Mouse (Mus musculus): ENCODE results near the gene Cfap43.

Cfap43 gene

GRCm38 (mm10) chr19:47829913-47830450 is 89.1 kb downstream of the Cfap43 start:
- H3K4me3 ChIP-seq (replicated peaks; ENCODE audit: low read length) = no peak overlapping the region
- peaks cover 10% of the 10 kb centered on the region for H3K4me1 ChIP-seq (replicated peaks; ENCODE audit: low read depth, low read length)
- no peaks in the 10 kb centered on the region for H3K27me3 ChIP-seq (ENCODE audit: insufficient read depth, low read length)
- no peaks in the 10 kb centered on the region for H3K36me3 ChIP-seq (ENCODE audit: insufficient read depth, low read length)
- no peak for TF ChIP-seq POU5F1 (IDR thresholded peaks at IDR 0.05; ENCODE audit: borderline replicate concordance, low read length)
- no peak for TF ChIP-seq CTCF (conservative IDR thresholded peaks at IDR 0.05; ENCODE audit: low read length)
- TF ChIP-seq NANOG (IDR thresholded peaks at IDR 0.05; ENCODE audit: borderline replicate concordance, low read length) = no peak
- no peaks in the 10 kb centered on the region for H3K9me3 ChIP-seq (ENCODE audit: low read length)

- H3K27me3 ChIP-seq (ENCODE audit: insufficient read depth, low read length) = peaks cover 6% of the 10 kb centered on the region; the same call in 1 of the 2 replicates
- H3K36me3 ChIP-seq (ENCODE audit: insufficient read depth, low read length) = no peaks in the 10 kb centered on the region
- no peak overlapping the region for H3K4me3 ChIP-seq (replicated peaks; ENCODE audit: low read length)
- TF ChIP-seq NANOG (IDR thresholded peaks at IDR 0.05; ENCODE audit: borderline replicate concordance, low read length) (no peak), CTCF (conservative IDR thresholded peaks at IDR 0.05; ENCODE audit: low read length) (no peak), POU5F1 (IDR thresholded peaks at IDR 0.05; ENCODE audit: borderline replicate concordance, low read length) (no peak)
- H3K4me1 ChIP-seq (replicated peaks; ENCODE audit: low read depth, low read length) = peaks cover 23% of the 10 kb centered on the region
- no peaks in the 10 kb centered on the region for H3K9me3 ChIP-seq (ENCODE audit: low read length)
These were observed 95.1 kb downstream of the Cfap43 start for GRCm38 (mm10) chr19:47824026-47824425.

GRCm38 (mm10) chr19:47822143-47822796 is 96.8 kb downstream of the Cfap43 start:
- no peaks in the 10 kb centered on the region for H3K9me3 ChIP-seq (ENCODE audit: low read length)
- H3K36me3 ChIP-seq (ENCODE audit: insufficient read depth, low read length) = no peaks in the 10 kb centered on the region
- peaks cover 10% of the 10 kb centered on the region; the same call in 1 of the 2 replicates for H3K27me3 ChIP-seq (ENCODE audit: insufficient read depth, low read length)
- TF ChIP-seq NANOG (IDR thresholded peaks at IDR 0.05; ENCODE audit: borderline replicate concordance, low read length) (no peak), POU5F1 (IDR thresholded peaks at IDR 0.05; ENCODE audit: borderline replicate concordance, low read length) (no peak), CTCF (conservative IDR thresholded peaks at IDR 0.05; ENCODE audit: low read length) (no peak)
- H3K4me3 ChIP-seq (replicated peaks; ENCODE audit: low read length) = no peak overlapping the region
- peaks cover 22% of the 10 kb centered on the region for H3K4me1 ChIP-seq (replicated peaks; ENCODE audit: low read depth, low read length)

DNA sequence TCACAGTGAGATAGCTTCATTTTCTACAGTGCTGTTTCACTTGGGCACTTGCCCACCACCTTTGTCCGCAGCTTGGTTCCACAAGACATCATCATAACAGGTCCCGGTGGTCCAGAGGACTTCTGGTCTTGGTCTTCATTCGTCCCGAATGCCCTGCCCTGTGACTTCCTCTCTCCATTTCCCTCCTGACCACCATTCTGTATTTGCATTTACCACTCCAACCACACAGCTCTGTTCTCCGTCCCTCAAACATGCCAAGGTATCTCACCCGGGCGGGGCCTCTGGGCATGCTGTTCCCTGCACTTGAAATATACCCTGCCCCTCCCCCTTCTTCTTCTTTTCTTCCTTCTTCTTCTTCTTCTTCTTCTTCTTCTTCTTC is 97.6 kb downstream of the Cfap43 start:
- Histone ChIP-seq H3K27me3 (ENCODE audit: insufficient read depth, low read length) (peaks cover 10% of the 10 kb centered on the region; the same call in 1 of the 2 replicates), H3K4me1 (replicated peaks; ENCODE audit: low read depth, low read length) (peaks cover 19% of the 10 kb centered on the region), H3K9me3 (ENCODE audit: low read length) (no peaks in the 10 kb centered on the region), H3K36me3 (ENCODE audit: insufficient read depth, low read length) (no peaks in the 10 kb centered on the region), H3K4me3 (replicated peaks; ENCODE audit: low read length) (no peak overlapping the region)
- no peak for TF ChIP-seq NANOG (IDR thresholded peaks at IDR 0.05; ENCODE audit: borderline replicate concordance, low read length)
- no peak for TF ChIP-seq POU5F1 (IDR thresholded peaks at IDR 0.05; ENCODE audit: borderline replicate concordance, low read length)
- no peak for TF ChIP-seq CTCF (conservative IDR thresholded peaks at IDR 0.05; ENCODE audit: low read length)

- Histone ChIP-seq H3K9me3 (ENCODE audit: low read length) (no peaks in the 10 kb centered on the region), H3K36me3 (ENCODE audit: insufficient read depth, low read length) (no peaks in the 10 kb centered on the region), H3K27me3 (ENCODE audit: insufficient read depth, low read length) (peaks cover 10% of the 10 kb centered on the region; the same call in 1 of the 2 replicates), H3K4me3 (replicated peaks; ENCODE audit: low read length) (no peak overlapping the region), H3K4me1 (replicated peaks; ENCODE audit: low read depth, low read length) (peaks cover 19% of the 10 kb centered on the region)
- TF ChIP-seq CTCF (conservative IDR thresholded peaks at IDR 0.05; ENCODE audit: low read length) (peak; percentile 87), POU5F1 (IDR thresholded peaks at IDR 0.05; ENCODE audit: borderline replicate concordance, low read length) (no peak)
These were observed 98.1 kb downstream of the Cfap43 start for GRCm38 (mm10) chr19:47820832-47821493.

DNA sequence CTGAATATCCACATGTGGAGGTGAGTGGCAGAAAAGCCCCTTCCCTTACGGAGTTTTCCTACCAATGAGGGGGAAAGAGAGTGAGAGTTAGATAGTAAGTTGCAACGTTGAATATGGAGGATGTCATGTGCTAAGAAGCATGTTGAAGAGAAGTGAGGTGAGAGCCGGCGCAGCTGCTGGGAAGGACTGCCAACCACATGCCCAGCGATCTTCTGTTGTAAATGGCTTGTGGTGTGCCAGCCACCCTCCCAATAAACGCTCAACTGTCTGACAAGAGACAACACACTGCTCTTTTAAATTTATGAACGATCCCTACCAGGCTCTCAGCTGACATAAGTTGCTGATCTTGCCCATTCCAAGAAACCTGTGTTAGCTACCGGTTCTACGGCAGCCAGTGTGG is 101.4 kb downstream of the Cfap43 start:
- Histone ChIP-seq H3K4me1 (replicated peaks; ENCODE audit: low read depth, low read length) (peaks cover 34% of the 10 kb centered on the region), H3K4me3 (replicated peaks; ENCODE audit: low read length) (no peak overlapping the region), H3K36me3 (ENCODE audit: insufficient read depth, low read length) (no peaks in the 10 kb centered on the region), H3K9me3 (ENCODE audit: low read length) (no peaks in the 10 kb centered on the region), H3K27me3 (ENCODE audit: insufficient read depth, low read length) (peaks cover 12% of the 10 kb centered on the region; the same call in 1 of the 2 replicates)
- TF ChIP-seq POU5F1 (IDR thresholded peaks at IDR 0.05; ENCODE audit: borderline replicate concordance, low read length) (no peak), NANOG (IDR thresholded peaks at IDR 0.05; ENCODE audit: borderline replicate concordance, low read length) (no peak), CTCF (conservative IDR thresholded peaks at IDR 0.05; ENCODE audit: low read length) (no peak)

DNA sequence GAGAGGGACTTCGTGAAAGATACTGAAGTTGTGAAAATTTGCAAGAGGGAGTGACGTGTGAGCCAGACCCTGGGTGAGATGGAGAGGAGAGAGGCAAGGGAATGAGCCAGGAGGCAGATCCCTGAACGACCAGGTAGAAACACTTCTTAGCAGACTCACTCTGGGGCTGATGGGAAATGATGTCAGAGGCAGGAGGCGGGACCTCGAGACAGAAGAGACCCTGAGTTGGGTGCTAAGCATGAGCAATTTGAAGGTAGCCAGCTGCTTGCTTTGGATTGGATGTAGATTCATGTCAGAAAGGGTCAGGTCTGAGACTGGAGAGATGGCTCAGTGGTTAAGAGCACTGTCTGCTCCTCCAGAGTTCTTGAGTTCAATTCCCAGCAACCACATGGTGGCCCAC is 104.4 kb downstream of the Cfap43 start:
- TF ChIP-seq NANOG (IDR thresholded peaks at IDR 0.05; ENCODE audit: borderline replicate concordance, low read length) (no peak), POU5F1 (IDR thresholded peaks at IDR 0.05; ENCODE audit: borderline replicate concordance, low read length) (no peak), CTCF (conservative IDR thresholded peaks at IDR 0.05; ENCODE audit: low read length) (no peak)
- no peaks in the 10 kb centered on the region for H3K9me3 ChIP-seq (ENCODE audit: low read length)
- peaks cover 18% of the 10 kb centered on the region for H3K4me1 ChIP-seq (replicated peaks; ENCODE audit: low read depth, low read length)
- no peaks in the 10 kb centered on the region for H3K36me3 ChIP-seq (ENCODE audit: insufficient read depth, low read length)
- no peak overlapping the region for H3K4me3 ChIP-seq (replicated peaks; ENCODE audit: low read length)
- H3K27me3 ChIP-seq (ENCODE audit: insufficient read depth, low read length) = peaks cover 10% of the 10 kb centered on the region; the same call in 1 of the 2 replicates

DNA sequence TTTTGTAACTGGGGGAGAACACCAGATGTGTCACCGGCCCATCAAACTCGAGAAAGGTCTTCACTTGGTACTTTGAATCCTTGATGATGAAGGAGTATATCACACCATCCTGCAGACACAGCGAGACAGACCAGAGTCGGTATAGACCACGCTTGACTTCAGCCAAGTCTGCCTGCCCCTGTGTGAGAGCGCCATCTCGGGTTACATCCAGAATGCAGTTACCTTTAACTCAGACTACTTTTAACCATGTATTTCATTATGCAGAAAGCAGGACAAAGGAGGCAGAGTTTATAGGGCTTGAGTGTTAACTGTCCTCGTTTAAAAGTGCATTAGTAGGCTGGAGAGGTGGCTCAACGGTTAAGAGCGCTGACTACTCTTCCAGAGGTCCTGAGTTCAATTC is 107.0 kb downstream of the Cfap43 start:
- no peak for TF ChIP-seq NANOG (IDR thresholded peaks at IDR 0.05; ENCODE audit: borderline replicate concordance, low read length)
- TF ChIP-seq POU5F1 (IDR thresholded peaks at IDR 0.05; ENCODE audit: borderline replicate concordance, low read length) = no peak
- no peak for TF ChIP-seq CTCF (conservative IDR thresholded peaks at IDR 0.05; ENCODE audit: low read length)
- H3K4me1 ChIP-seq (replicated peaks; ENCODE audit: low read depth, low read length) = peaks cover 18% of the 10 kb centered on the region
- no peaks in the 10 kb centered on the region for H3K9me3 ChIP-seq (ENCODE audit: low read length)
- peaks cover 6% of the 10 kb centered on the region; the same call in 1 of the 2 replicates for H3K27me3 ChIP-seq (ENCODE audit: insufficient read depth, low read length)
- no peak overlapping the region for H3K4me3 ChIP-seq (replicated peaks; ENCODE audit: low read length)
- H3K36me3 ChIP-seq (ENCODE audit: insufficient read depth, low read length) = no peaks in the 10 kb centered on the region

Data from E14TG2a.4 (cell line).